Mouse (Mus musculus) CH12.LX (cell line): ENCODE results near the gene Nenf.

Source experiments
- BHLHE40 ChIP-seq: IDR thresholded peaks from 2 replicates; pipeline ENCODE4 v1.6.1; 2011; ENCODE audit warnings: mild to moderate bottlenecking, low read depth, low read length, improper control_type of control experiment
- CHD1 ChIP-seq: IDR thresholded peaks from 2 replicates; pipeline ENCODE4 v1.6.1; 2012; ENCODE audit warnings: low read depth, low read length, improper control_type of control experiment, inconsistent platforms
- CTCF ChIP-seq, 2 experiments: IDR thresholded peaks in 1 of 2; conservative IDR thresholded peaks in 1 of 2; 2 replicates each; pipeline ENCODE4 v1.5.1; 2011 to 2012; ENCODE audit warnings: low read depth in 2 of 2, low read length in 2 of 2, improper control_type of control experiment in 1 of 2, inconsistent platforms in 1 of 2, mild to moderate bottlenecking in 1 of 2, moderate library complexity in 1 of 2
- EP300 ChIP-seq: IDR thresholded peaks from 2 replicates; pipeline ENCODE4 v1.6.1; 2011; ENCODE audit warnings: low read length, improper control_type of control experiment
- HCFC1 ChIP-seq: IDR thresholded peaks from 2 replicates; pipeline ENCODE4 v1.6.1; 2012; ENCODE audit warnings: low read depth, mild to moderate bottlenecking, inconsistent platforms, low read length, improper control_type of control experiment
- JUND ChIP-seq: conservative IDR thresholded peaks from 2 replicates; pipeline ENCODE4 v1.6.1; 2011; ENCODE audit warnings: low read depth, low read length, improper control_type of control experiment
- MAX ChIP-seq: IDR thresholded peaks from 2 replicates; pipeline ENCODE4 v1.6.1; 2011; ENCODE audit warnings: low read length, improper control_type of control experiment
- MXI1 ChIP-seq: IDR thresholded peaks from 2 replicates; pipeline ENCODE4 v1.6.1; 2011; ENCODE audit warnings: mild to moderate bottlenecking, low read depth, low read length, improper control_type of control experiment
- POLR2A ChIP-seq: IDR thresholded peaks from 2 replicates; pipeline ENCODE4 v1.6.1; 2011; ENCODE audit warnings: low read depth, mild to moderate bottlenecking, improper control_type of control experiment, low read length
- POLR2AphosphoS2 ChIP-seq: IDR thresholded peaks from 2 replicates; pipeline ENCODE4 v1.6.1; 2011; ENCODE audit warnings: low read depth, low read length, improper control_type of control experiment
- TCF12 ChIP-seq: IDR thresholded peaks from 2 replicates; pipeline ENCODE4 v1.6.1; 2014; ENCODE audit warnings: low read depth, mild to moderate bottlenecking, inconsistent platforms, low read length, improper control_type of control experiment
- ZC3H11A ChIP-seq: IDR thresholded peaks from 2 replicates; pipeline ENCODE4 v1.6.1; 2012; ENCODE audit warnings: low read depth, mild to moderate bottlenecking, inconsistent platforms, low read length, improper control_type of control experiment
- ZMIZ1 ChIP-seq: IDR thresholded peaks from 2 replicates; pipeline ENCODE4 v1.6.1; 2012; ENCODE audit warnings: low read depth, mild to moderate bottlenecking, inconsistent platforms, low read length, improper control_type of control experiment

- TF ChIP-seq POLR2A, result no peak
- peak; percentile 33; the same call in 1 of the 2 replicates for TF ChIP-seq TCF12
- TF ChIP-seq JUND, result no peak; the same call in 1 of the 2 replicates
- TF ChIP-seq CTCF (conservative IDR thresholded peaks at IDR 0.05 in 1 of 2, IDR thresholded peaks at IDR 0.05 in 1 of 2; ENCODE audit: low read depth in 2 of 2, low read length in 2 of 2), result peak; percentile 92 to 98
- no peak for TF ChIP-seq POLR2AphosphoS2
- TF ChIP-seq MAX, result no peak
- TF ChIP-seq CHD1, result no peak
- no peak for TF ChIP-seq MXI1
- no peak for TF ChIP-seq HCFC1
- no peak; the same call in 1 of the 2 replicates for TF ChIP-seq EP300
- no peak for TF ChIP-seq ZMIZ1
- no peak for TF ChIP-seq BHLHE40
- TF ChIP-seq ZC3H11A, result peak; percentile 57
Observed at GRCm38 (mm10) chr1:191275527-191275926, 42.5 kb downstream of the Nenf start.
